In genomic region chr1:64738661-64739082, GRCm38 (mm10) we compare ENCODE assay signal across 8 mouse cellular contexts. TPM values are rescaled to one million over a fixed set of nuclear protein-coding genes. Genes with fewer than 3 reads are reported as not detected.
DNase-seq lines count a peak whose midpoint lies in the region; ATAC-seq and TF ChIP-seq lines count a peak whose summit lies in the region.

No protein-coding gene starts in this region.

- no peak for ATAC-seq in lung, postnatal 0 days
- no peak for ATAC-seq in activated CD4-positive, CD25-positive, alpha-beta regulatory T cell, adult 4 months

- intact Hi-C loops in gastrocnemius, postnatal 14 days (cut with DNase I; ENCODE audit: low total_unique reads) = loop anchor here (5.0 kb wide), 1 partner anchor 179 kb away; no protein-coding TSS in a partner anchor
- intact Hi-C loops in heart, adult 2 months (cut with DNase I) = loop anchor here (1.0 to 10.0 kb wide), 3 partner anchors 54 to 446 kb away; partner anchors contain the start of genes Idh1 and Pikfyve

- peak overlapping the region; percentile 67 for H3K4me3 ChIP-seq in bone marrow macrophage, adult 2 months (ENCODE audit: insufficient read depth, low read length)
- H3K4me3 ChIP-seq in heart, adult 2 months = peak overlapping the region; percentile 62
- peak overlapping the region; percentile 69 for H3K4me3 ChIP-seq in lung, postnatal 0 days (ENCODE audit: low read depth, low read length)
- H3K4me3 ChIP-seq in spleen, adult 2 months (ENCODE audit: extremely low read depth, insufficient read depth, insufficient read length) = peak overlapping the region; percentile 45; the same call in 1 of the 2 replicates

- H3K9me3 ChIP-seq in lung, postnatal 0 days (ENCODE audit: low read length) = no peaks in the 10 kb centered on the region

- H3K4me1 ChIP-seq in bone marrow macrophage, adult 2 months (ENCODE audit: control insufficient read depth, insufficient read depth, low read length) = peaks cover 3% of the 10 kb centered on the region; the same call in 1 of the 2 replicates
- H3K4me1 ChIP-seq in heart, adult 2 months (ENCODE audit: control insufficient read depth, insufficient read depth, low read length) = peaks cover 2% of the 10 kb centered on the region; the same call in 1 of the 2 replicates
- H3K4me1 ChIP-seq in lung, postnatal 0 days (ENCODE audit: insufficient read depth, low read depth, low read length) = peaks cover 15% of the 10 kb centered on the region
- H3K4me1 ChIP-seq in spleen, adult 2 months (ENCODE audit: control insufficient read depth, insufficient read depth, insufficient read length) = peaks cover 14% of the 10 kb centered on the region

- H3K9ac ChIP-seq in heart, adult 2 months (ENCODE audit: low read depth, low read length) = peak overlapping the region; percentile 64
- H3K9ac ChIP-seq in lung, postnatal 0 days (replicated peaks; ENCODE audit: low read depth) = peak overlapping the region; percentile 6; the same call in 1 of the 2 replicates

- H3K36me3 ChIP-seq in heart, adult 2 months (ENCODE audit: control insufficient read depth, insufficient read depth, low read length) = no peaks in the 10 kb centered on the region
- H3K36me3 ChIP-seq in lung, postnatal 0 days (ENCODE audit: insufficient read depth, low read length) = no peaks in the 10 kb centered on the region
- no peaks in the 10 kb centered on the region for H3K36me3 ChIP-seq in spleen, adult 2 months (ENCODE audit: control insufficient read depth, insufficient read depth, low read length)

- H3K79me2 ChIP-seq in heart, adult 2 months (replicated peaks; ENCODE audit: control insufficient read depth, insufficient read depth, low read length) = no peaks in the 10 kb centered on the region

- TF ChIP-seq EP300 in heart, adult 2 months (IDR thresholded peaks at IDR 0.05; ENCODE audit: insufficient read depth, low read depth, low read length) = no peak
- 0 out of 2 replicates have a peak, but pooled peaks have one; percentile 6 for TF ChIP-seq EP300 in lung, postnatal 0 days (IDR thresholded peaks at IDR 0.05)

- no peaks in the 10 kb centered on the region for H3K27me3 ChIP-seq in heart, adult 2 months (ENCODE audit: control insufficient read depth, insufficient read depth, low read length)
- H3K27me3 ChIP-seq in lung, postnatal 0 days (replicated peaks; ENCODE audit: insufficient read depth, low read length) = 0 out of 2 replicates have a peak, but pooled peaks cover 11% of the 10 kb centered on the region
- H3K27me3 ChIP-seq in spleen, adult 2 months (ENCODE audit: control insufficient read depth, insufficient read depth, low read length) = no peaks in the 10 kb centered on the region

- no peak; the same call in 1 of the 2 replicates for TF ChIP-seq CTCF in bone marrow macrophage, adult 2 months (IDR thresholded peaks at IDR 0.05; ENCODE audit: low read depth, low read length)
- peak; percentile 36 for TF ChIP-seq CTCF in heart, adult 2 months (IDR thresholded peaks at IDR 0.05)
- TF ChIP-seq CTCF in lung, postnatal 0 days (IDR thresholded peaks at IDR 0.05) = peak; percentile 35
- TF ChIP-seq CTCF in spleen, adult 2 months (IDR thresholded peaks at IDR 0.05; ENCODE audit: extremely low read depth, insufficient read depth, insufficient read length, insufficient replicate concordance) = no peak

- peak; percentile 14 for DNase-seq in gastrocnemius, postnatal 10 days
- no peak for DNase-seq in gastrocnemius, postnatal 14 days
- peak; percentile 54 to 59 for DNase-seq in heart, adult 2 months
- DNase-seq in kidney, adult 8-10 months = peak; percentile 79 to 86
- DNase-seq in lung, postnatal 0 days (ENCODE audit: low spot score) = peak; percentile 72
- DNase-seq in spleen, adult 2 months (ENCODE audit: low read depth in 1 of 2, low spot score in 2 of 2) = peak in 1 of 2 experiments; percentile 19

- no peak for TF ChIP-seq POLR2A in bone marrow macrophage, adult 2 months (IDR thresholded peaks at IDR 0.05; ENCODE audit: borderline replicate concordance, low read depth, low read length)
- TF ChIP-seq POLR2A in heart, adult 2 months (IDR thresholded peaks at IDR 0.05; ENCODE audit: insufficient read depth, low read depth, low read length) = no peak
- TF ChIP-seq POLR2A in spleen, adult 2 months (IDR thresholded peaks at IDR 0.05; ENCODE audit: low read depth, low read length) = no peak

- under 1% methylated on average over 14 of the region's 14 CpGs for WGBS in heart, adult 2 months
- 2% methylated on average over 14 of the region's 14 CpGs for WGBS in lung, postnatal 0 days
- under 1% methylated on average over 14 of the region's 14 CpGs for WGBS in spleen, adult 2 months

- no peak overlapping the region for H3K27ac ChIP-seq in bone marrow macrophage, adult 2 months (ENCODE audit: insufficient read depth, low read depth, low read length)
- H3K27ac ChIP-seq in heart, adult 2 months = peak overlapping the region; percentile 74
- H3K27ac ChIP-seq in lung, postnatal 0 days (ENCODE audit: low read length) = peak overlapping the region; percentile 80
- 0 out of 2 replicates have a peak overlapping the region, but pooled peaks have one; percentile 4 for H3K27ac ChIP-seq in spleen, adult 2 months (ENCODE audit: insufficient read depth, low read length)

- peak overlapping the region; percentile 96 for H3K4me2 ChIP-seq in lung, postnatal 0 days (replicated peaks; ENCODE audit: low read depth, low read length)

RNA-seq across cellular contexts. Expression of gene Fzd5, which starts 1.1 kb away (rescaled TPM):
- 1 to 10 TPM; 2.3 to 3.6 TPM for total RNA-seq in gastrocnemius, postnatal 10 days (2021)
- 1 to 10 TPM; 1.6 to 1.8 TPM for total RNA-seq in gastrocnemius, postnatal 14 days (2021)
- 2.4 TPM in 2 replicates for polyA plus RNA-seq in bone marrow macrophage, adult 2 months (2012; ENCODE audit: insufficient read depth, insufficient read length, missing spikeins)
- 1 to 10 TPM; 3.6 to 4.4 TPM for total RNA-seq in heart, adult 2 months (2021)
- 2.5 and 3.2 TPM in 2 replicates for polyA plus RNA-seq in heart, adult 2 months (2012; rRNA removed)
- polyA plus RNA-seq in lung, postnatal 0 days (2015; fragmentation: Nextera tagmentation; extraction: Ambion mirVana) = 3.1 and 3.5 TPM in 2 replicates
- 7.6 and 10.6 TPM in 2 replicates for polyA plus RNA-seq in spleen, adult 2 months (2012; rRNA removed)
- under 1 TPM; 0.53 to 0.64 TPM for polyA plus RNA-seq in activated CD4-positive, CD25-positive, alpha-beta regulatory T cell, adult 4 months (2017; shearing (Covaris generic))

RNA-seq across cellular contexts. Expression of gene Ccnyl1, which starts 48.4 kb away (rescaled TPM):
- total RNA-seq in gastrocnemius, postnatal 10 days (2021) = 10 to 100 TPM; 20.0 to 25.1 TPM
- 10 to 100 TPM; 17.6 to 22.7 TPM for total RNA-seq in gastrocnemius, postnatal 14 days (2021)
- polyA plus RNA-seq in bone marrow macrophage, adult 2 months (2012; ENCODE audit: insufficient read depth, insufficient read length, missing spikeins) = 8.3 and 8.5 TPM in 2 replicates
- 10 to 100 TPM; 12.5 to 18.6 TPM for total RNA-seq in heart, adult 2 months (2021)
- 16.0 and 20.6 TPM in 2 replicates for polyA plus RNA-seq in heart, adult 2 months (2012; rRNA removed)
- polyA plus RNA-seq in lung, postnatal 0 days (2015; fragmentation: Nextera tagmentation; extraction: Ambion mirVana) = 3.9 and 4.5 TPM in 2 replicates
- polyA plus RNA-seq in spleen, adult 2 months (2012; rRNA removed) = 7.8 and 8.3 TPM in 2 replicates
- polyA plus RNA-seq in activated CD4-positive, CD25-positive, alpha-beta regulatory T cell, adult 4 months (2017; shearing (Covaris generic)) = 1 to 10 TPM; 1.5 to 2.3 TPM

Comparison
In these comparisons a context has a peak if more than half of its experiments do, and no peak if none do; other contexts are left out.
1. CTCF ChIP-seq: peak in heart, adult 2 months (single experiment) and lung, postnatal 0 days (single experiment); none in bone marrow macrophage, adult 2 months (single experiment) and spleen, adult 2 months (single experiment).
2. Peak in every context shown above with its lines, with median percentiles within 50 percentile points of each other: H3K4me3 ChIP-seq.